Mouse (Mus musculus): ENCODE measurements at regions not wholly inside any gene's neighbourhood (a gene's known extent, or its start where the extent isn't known, plus 50 kb on each side); places are given as distances from the start of the nearest gene placed in this dataset.
A peak's percentile ranks its signal among the peaks of the same experiment; 100 is the strongest.

GRCm38 (mm10) chr12:52400099-52400498, 103.7 kb upstream of the Arhgap5 start:
- no peak for DNase-seq (ENCODE audit: low spot score)

- no peak for DNase-seq (ENCODE audit: low spot score)
Observed at GRCm38 (mm10) chr12:52402711-52403110, 101.1 kb upstream of the Arhgap5 start.

- no peak for DNase-seq (ENCODE audit: low spot score)
Observed at GRCm38 (mm10) chr12:52406386-52406785, 97.4 kb upstream of the Arhgap5 start.

GRCm38 (mm10) chr12:52408307-52408895, 95.4 kb upstream of the Arhgap5 start:
- no peak for DNase-seq (ENCODE audit: low spot score)

DNA sequence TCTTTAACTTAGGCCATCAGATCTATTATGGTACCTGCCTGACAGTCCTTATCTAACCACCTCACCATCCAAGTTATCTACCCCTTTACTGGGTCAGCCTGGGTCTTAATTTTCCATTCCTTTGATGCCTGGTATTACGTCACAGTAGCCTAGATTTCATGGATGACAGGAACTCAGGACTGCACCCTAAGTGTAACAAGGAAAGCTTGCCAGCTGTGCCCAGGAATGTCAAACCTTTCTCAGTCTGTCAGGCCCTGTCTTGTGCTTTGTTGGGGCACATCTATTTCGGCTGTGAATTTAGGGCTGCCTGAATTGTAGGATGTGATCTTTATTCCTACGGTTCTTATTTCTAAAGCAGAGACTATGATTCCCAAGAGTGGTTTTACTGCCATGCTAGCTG, 94.6 kb upstream of the Arhgap5 start:
- DNase-seq (ENCODE audit: low spot score): no peak

DNA sequence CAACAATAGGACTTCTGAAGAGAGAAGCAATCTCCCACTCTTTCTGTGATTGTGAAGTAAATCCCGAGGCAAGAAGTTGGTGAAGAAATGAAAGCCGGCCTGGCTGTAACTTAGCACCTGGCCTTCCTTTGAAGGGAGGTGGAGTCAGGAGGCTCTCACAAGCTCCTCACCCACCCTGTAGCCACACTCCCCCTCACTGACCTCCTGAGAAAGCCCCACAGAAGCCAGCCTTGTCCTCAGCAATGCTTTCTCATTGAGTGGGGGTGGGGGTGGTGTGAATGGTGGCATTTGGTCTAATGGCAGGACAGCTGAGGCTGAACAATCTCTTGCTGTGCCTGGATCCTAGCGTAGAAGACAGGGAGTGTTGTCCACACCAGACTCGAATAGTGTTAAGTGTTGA, 91.6 kb upstream of the Arhgap5 start:
- no peak for DNase-seq (ENCODE audit: low spot score)

DNA sequence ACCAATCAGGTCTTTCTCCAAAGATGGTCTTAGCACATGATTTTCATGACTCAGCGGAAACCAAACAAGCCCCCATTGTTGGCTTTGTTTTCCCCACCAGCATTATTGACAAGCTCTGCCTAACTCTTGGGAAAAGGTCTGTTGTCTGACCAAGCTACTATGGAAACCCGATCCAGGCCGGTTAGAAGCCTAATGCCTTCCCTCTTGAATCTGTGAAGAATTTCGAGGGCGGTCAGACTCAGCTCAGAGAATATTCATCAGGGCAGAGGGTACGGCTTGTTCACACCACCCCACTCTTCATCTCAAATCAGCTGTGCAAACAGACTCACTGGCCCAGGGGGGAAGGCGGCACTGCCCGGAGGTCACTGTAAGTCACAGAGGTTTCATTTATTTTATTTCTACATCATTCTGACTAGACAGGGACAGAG, 90.7 kb upstream of the Arhgap5 start:
- no peak for DNase-seq (ENCODE audit: low spot score)

DNA sequence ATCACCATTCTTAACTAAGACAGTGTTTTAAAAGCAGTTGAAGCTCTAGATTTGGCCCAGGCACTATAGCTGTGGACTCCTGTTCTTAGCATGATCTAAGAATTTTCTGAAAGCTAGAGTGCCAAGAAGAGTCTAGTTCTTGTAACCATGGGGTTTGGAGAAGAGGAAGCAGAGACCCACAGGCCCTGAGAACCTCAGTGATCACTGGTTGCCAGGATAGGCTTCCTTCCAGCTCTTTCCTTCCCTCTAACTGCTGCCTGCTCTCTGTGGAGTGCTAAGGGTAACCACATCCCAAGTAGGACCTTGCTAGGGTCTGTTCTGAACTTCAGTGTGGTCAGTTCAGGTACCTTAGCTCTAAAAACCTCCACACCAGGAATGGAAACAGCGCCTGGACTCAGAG, 81.0 kb upstream of the Arhgap5 start:
- DNase-seq (ENCODE audit: low spot score): no peak

GRCm38 (mm10) chr12:52424336-52425034, 79.3 kb upstream of the Arhgap5 start:
- no peak for DNase-seq (ENCODE audit: low spot score)

- DNase-seq (ENCODE audit: low spot score): no peak
Observed at GRCm38 (mm10) chr12:52429935-52430334, 73.8 kb upstream of the Arhgap5 start.

- DNase-seq (ENCODE audit: low spot score): no peak
Observed at GRCm38 (mm10) chr12:52431933-52432332, 71.8 kb upstream of the Arhgap5 start.

- peak; percentile 61 for DNase-seq (ENCODE audit: low spot score)
Observed at GRCm38 (mm10) chr12:52434021-52434420, 69.8 kb upstream of the Arhgap5 start.

- no peak for DNase-seq (ENCODE audit: low spot score)
Observed at GRCm38 (mm10) chr12:52435321-52435720, 68.5 kb upstream of the Arhgap5 start.

DNA sequence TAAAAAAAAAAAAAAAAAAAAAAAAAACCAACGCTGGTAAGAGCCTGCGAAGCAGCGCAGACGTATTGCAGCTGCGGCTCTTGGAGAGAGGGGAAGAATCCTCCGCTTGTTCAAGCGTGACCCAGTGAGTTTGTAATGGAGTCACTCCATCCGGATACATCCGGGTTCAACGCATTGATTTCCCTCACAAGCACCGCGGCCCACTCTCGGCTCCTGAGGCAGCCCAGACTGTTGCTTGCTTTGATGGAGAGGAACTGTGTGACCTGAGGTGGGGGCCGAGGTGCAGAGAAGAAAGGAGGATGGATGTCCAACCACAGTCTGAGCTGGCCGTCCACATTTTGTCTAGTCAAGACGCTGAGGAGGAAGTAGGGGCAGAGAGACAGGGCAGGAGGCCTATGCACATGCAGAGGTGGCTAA, 68.0 kb upstream of the Arhgap5 start:
- DNase-seq (ENCODE audit: low spot score): no peak

- no peak for DNase-seq (ENCODE audit: low spot score)
Observed at GRCm38 (mm10) chr12:52436941-52437340, 66.8 kb upstream of the Arhgap5 start.

DNA sequence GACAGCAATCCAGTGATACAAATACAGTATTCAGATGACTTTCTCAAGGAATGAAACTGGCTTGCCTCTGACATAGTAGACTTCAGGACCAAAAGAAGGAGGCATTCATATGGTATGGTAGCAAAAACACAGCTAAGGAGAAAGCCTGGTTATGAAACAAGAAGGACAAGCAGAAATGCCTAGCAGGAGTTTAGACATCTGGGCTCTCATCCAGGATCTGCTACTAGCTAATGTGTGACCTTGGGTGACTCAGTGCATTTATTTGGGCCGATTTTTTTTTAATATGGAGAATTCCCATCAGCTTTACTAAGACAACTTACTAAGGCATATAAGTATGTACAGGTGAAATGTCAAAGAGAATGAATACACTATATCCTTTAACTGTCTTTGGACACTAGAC, 64.5 kb upstream of the Arhgap5 start:
- DNase-seq (ENCODE audit: low spot score): no peak

DNA sequence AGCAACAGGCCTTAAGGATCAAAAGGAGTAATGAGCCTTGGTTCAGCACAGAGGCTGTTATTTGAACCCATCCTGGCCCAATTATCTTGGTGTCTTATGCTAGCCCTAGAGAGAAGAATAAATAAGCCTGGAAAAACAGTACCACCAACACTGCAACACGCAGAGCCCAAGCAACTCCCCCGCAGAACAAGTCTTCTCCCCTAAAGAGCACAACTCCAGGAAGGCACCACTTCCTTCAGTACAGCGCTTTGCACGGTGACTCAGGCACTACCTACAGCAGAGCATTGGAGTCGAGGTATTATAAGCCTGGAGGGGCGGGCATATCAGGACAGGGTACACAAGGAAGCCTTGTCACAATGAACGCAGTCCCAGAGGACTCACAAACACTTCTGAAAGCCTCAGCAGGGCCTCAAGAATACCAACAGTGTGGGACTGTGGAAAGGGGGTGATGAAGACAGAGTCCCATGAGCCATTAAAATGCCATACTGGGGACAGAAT, 62.9 kb upstream of the Arhgap5 start:
- DNase-seq (ENCODE audit: low spot score): peak; percentile 1

- no peak for DNase-seq (ENCODE audit: low spot score)
Observed at GRCm38 (mm10) chr12:52442337-52442736, 61.4 kb upstream of the Arhgap5 start.

- DNase-seq (ENCODE audit: low spot score): no peak
Observed at GRCm38 (mm10) chr12:52445731-52446130, 58.0 kb upstream of the Arhgap5 start.

DNA sequence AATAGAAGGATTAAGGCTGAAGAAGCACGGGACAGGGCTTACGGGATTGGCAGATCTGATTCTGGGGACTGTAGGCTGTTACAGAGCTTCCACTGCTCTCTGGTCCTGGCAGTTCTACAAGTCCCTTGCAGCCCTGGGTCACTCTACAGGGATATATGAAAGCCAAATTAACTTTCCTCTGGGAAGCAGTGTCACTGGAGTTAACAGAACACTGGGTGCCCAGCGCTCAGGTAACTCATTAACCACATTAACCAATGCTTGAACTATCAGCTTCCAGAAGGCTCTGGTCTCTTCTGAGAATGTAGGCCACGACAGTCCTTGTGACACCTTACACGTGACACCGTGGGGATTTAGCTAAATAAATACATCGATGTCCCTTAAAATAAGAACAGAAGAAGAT, 57.3 kb upstream of the Arhgap5 start:
- no peak for DNase-seq (ENCODE audit: low spot score)

DNA sequence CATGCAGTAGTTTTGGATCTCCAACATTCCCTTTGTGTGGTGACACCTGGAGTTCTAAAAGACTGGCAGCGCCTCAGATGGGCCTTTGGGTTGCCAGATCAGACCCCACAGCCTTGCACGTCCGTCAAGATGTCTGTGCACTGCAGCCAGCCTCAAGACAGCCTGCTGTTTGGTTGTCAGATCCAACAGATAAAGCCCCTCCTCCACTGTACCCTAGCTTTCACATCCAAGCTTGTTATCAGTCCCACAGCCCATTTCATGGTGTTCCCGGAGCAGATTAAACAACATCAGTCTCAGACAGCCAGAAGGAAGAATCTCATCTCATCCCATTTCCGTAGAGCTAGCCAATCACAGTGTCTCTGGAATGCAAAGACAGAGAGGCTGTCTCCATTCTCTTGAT, 56.3 kb upstream of the Arhgap5 start:
- DNase-seq (ENCODE audit: low spot score): no peak

DNA sequence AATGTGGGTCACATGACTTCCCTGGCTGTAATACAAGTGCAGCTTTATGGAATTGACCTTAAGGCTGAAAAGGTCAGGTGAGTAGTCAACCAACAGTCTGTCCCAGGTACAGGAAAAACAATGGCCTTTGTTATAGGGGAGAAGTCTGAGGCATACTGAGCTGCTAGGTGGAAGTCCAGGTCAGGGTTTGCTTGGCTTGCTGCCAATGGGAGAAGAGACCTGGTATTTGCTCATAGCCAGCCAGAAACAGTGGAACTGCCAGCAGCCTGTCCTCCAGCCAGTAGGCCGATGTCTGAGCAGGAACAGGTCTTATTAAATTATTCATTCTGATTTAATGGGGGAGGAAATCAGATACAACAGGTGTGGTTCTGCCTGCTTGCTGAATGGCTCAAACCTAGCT, 55.6 kb upstream of the Arhgap5 start:
- peak; percentile 50 for DNase-seq (ENCODE audit: low spot score)

DNA sequence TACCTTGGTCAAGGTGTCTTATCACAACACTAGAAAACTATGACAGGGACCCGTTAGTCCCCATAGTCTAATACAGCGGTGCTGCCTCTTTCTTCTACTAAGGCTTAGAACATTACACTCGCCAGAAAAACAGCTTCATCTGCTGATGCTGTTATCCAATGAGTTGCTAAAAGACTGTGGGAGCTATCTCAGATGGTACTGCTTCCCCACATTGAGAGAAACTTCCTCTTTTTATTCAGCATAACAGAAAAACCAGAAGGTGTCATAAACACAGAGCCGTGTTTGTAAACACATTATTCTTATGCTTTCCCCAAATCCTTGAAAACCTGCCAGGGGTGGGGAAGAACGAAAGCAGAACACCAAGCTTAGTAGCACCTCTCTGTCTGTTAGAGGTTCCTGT, 49.9 kb upstream of the Arhgap5 start:
- DNase-seq (ENCODE audit: low spot score): no peak

Data from urinary bladder, postnatal 14 days (tissue).